Mouse (Mus musculus): ENCODE data around the gene Chst5. TPM values are rescaled to one million over a fixed set of nuclear protein-coding genes. Genes with fewer than 3 reads are reported as not detected.

Chst5 gene
- polyA plus RNA-seq, 1 experiment from 2014 or later: 0.99 TPM

DNA sequence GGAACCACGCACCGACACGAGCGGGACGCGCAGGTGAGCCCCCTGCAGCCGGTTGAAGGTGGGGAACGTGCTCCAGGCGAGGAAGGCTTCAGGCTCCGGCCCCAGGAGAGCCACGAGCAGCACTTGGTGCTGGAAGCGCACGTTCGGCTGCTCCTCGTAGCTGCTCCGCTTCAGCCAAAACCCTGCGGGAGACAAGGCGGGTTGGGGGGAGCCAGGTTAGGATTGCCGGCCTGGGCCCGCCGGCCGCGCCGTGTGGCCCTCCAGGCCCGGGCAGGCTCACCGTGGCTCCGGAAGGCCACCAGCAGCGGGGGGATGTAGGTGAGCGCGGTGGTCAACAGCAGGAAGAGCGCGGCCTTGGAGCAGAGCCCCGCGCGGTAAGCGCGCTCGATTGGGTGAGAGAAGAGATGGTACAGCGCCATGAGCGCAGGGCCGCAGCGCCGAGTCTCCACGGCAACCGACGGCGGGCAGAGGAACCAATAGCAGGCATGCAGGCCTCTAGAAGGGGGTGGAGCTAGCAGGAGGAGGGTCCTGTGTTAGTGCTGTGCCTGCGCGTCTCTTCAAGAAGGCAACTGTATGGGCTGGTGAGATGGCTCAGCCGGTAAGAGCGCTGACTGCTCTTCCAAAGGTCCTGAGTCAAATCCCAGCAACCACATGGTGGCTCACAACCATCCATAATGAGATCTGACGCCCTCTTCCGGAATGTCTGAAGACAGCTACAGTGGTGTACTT, 23.3 kb upstream of the Chst5 start, which contains the start of gene Tmem231:
Tmem231 (minus strand) TSS at position 534 of the 729 bp plus-strand sequence.
- H3K4me1 ChIP-seq (ENCODE audit: control insufficient read depth, insufficient read depth, low read length): no peaks in the 10 kb centered on the region
- under 1% methylated on average over 53 of the region's 53 CpGs for WGBS (ENCODE audit: insufficient replicate concordance)
- peak within 1 kb of the TSS; percentile 57; the same call in 1 of the 2 replicates for H3K27ac ChIP-seq (ENCODE audit: low read depth, low read length)
- H3K4me2 ChIP-seq: peak within 1 kb of the TSS; percentile 99
- no peaks in the 10 kb centered on the region for H3K27me3 ChIP-seq (ENCODE audit: control insufficient read depth, insufficient read depth, low read length)
- peak within 1 kb of the TSS; percentile 80 for H3K9ac ChIP-seq (ENCODE audit: low read depth, low read length)
- H3K36me3 ChIP-seq (ENCODE audit: control insufficient read depth, insufficient read depth, low read length): no peaks in the 10 kb centered on the region
- H3K9me3 ChIP-seq (replicated peaks; ENCODE audit: control insufficient read depth, low read length): no peaks in the 10 kb centered on the region
- ATAC-seq (replicated peaks; ENCODE audit: insufficient number of reproducible peaks, low FRiP score, low TSS enrichment): peak; percentile 97
- peak within 1 kb of the TSS; percentile 73 for H3K4me3 ChIP-seq (ENCODE audit: low read depth, low read length)

DNA sequence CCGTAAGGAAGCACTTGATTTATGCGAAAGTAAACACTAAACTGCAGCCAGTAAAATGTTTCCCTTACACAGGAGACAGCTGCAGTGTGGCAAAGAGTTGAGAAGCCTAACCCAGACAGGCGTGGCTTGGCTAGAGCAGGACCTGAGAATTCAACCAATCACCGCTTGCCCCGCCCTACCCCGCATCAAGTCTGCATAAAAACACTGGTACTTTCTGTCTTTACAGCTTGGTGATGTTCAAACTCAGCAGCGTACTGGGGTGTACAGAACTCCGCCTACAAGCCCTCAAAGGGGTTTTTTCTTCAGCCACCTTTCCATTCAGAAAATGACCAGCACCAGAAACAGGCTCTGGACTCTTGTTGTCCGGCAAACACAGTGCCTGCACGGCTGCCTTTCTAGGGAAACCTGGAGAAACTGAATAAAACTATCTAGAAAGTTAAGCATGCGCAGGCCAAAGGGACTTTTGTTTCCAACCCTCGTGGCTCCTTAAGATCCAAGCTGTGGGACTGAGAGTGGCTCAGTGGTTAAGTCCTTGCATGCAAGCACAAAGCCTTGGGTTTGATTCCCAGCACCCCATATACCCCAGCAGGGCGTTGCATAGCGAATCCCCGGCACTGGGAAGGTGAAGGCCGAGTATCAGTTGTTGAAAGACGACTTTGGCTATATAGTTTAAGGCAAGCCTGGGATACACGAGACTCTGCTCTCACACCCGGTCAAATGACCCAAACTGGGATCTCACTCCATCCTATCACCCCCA, 22.5 kb upstream of the Chst5 start:
- ATAC-seq (replicated peaks; ENCODE audit: insufficient number of reproducible peaks, low FRiP score, low TSS enrichment): peak; percentile 46; the same call in 1 of the 2 replicates
- WGBS (ENCODE audit: insufficient replicate concordance): 28% methylated on average over 19 of the region's 19 CpGs
- Histone ChIP-seq H3K27me3 (ENCODE audit: control insufficient read depth, insufficient read depth, low read length) (no peaks in the 10 kb centered on the region), H3K9ac (ENCODE audit: low read depth, low read length) (peak overlapping the region; percentile 80), H3K27ac (ENCODE audit: low read depth, low read length) (peak overlapping the region; percentile 57; the same call in 1 of the 2 replicates), H3K4me3 (ENCODE audit: low read depth, low read length) (peak overlapping the region; percentile 73), H3K36me3 (ENCODE audit: control insufficient read depth, insufficient read depth, low read length) (no peaks in the 10 kb centered on the region), H3K4me1 (ENCODE audit: control insufficient read depth, insufficient read depth, low read length) (no peaks in the 10 kb centered on the region), H3K9me3 (replicated peaks; ENCODE audit: control insufficient read depth, low read length) (no peaks in the 10 kb centered on the region), H3K4me2 (peak overlapping the region; percentile 99)

DNA sequence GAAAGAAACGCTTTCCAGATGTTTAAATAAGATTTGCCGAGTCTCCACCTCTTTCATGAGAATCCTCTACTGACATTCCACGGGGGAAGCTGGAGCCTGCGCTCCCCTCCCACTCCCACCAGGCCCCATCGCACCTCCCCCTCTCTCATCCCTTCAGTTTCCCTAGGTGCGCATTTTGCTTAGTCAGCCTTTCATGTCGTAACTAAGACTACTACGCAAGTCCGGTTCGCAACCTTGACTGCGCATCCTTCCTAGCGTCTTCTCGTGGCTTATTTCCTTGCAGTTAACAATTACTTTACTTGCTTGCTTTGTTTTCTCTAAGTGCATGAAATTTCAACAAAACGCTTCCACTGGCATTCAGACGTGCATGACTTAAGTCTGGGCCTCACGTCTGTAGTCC, 21.5 kb upstream of the Chst5 start:
- Histone ChIP-seq H3K27ac (ENCODE audit: low read depth, low read length) (no peak overlapping the region), H3K4me1 (ENCODE audit: control insufficient read depth, insufficient read depth, low read length) (no peaks in the 10 kb centered on the region), H3K9ac (ENCODE audit: low read depth, low read length) (no peak overlapping the region), H3K27me3 (ENCODE audit: control insufficient read depth, insufficient read depth, low read length) (no peaks in the 10 kb centered on the region), H3K4me2 (no peak overlapping the region), H3K9me3 (replicated peaks; ENCODE audit: control insufficient read depth, low read length) (no peaks in the 10 kb centered on the region), H3K36me3 (ENCODE audit: control insufficient read depth, insufficient read depth, low read length) (no peaks in the 10 kb centered on the region), H3K4me3 (ENCODE audit: low read depth, low read length) (no peak overlapping the region)
- no peak for ATAC-seq (replicated peaks; ENCODE audit: insufficient number of reproducible peaks, low FRiP score, low TSS enrichment)
- WGBS (ENCODE audit: insufficient replicate concordance): 81% methylated on average over 16 of the region's 16 CpGs

DNA sequence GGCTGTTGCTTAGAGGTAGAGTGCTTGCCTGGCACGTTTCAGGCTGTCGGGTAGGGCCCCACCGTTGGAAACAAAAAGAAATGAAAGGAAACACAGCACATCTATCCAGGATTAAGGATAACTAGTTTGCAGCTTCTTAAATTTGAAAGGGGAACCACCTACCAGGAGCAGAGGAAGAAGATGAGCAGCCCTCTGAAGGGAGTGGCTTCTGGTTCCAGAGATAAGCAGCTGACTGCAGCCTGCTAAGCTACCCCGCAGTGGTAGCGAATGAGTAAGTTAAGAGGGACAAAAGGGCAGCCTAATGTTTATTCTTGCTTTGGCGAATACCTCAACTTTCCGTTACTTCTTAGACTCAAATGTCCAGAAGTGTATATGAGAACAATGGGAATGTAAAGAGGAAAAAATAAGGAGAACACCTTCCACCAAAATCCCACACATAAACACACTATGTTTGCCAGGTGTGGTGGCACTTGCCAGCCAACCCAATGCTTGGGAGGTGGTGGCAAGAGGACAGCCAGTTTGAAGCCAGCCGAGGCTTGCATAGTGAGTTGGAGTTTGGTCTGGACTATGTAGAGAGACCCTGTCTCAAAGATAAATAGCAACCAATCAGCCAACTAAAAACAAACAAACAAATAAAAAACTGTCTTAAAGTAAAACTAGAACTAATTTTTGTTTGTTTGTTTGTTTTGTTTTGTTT, 19.5 kb upstream of the Chst5 start:
- Histone ChIP-seq H3K4me2 (no peak overlapping the region), H3K4me3 (ENCODE audit: low read depth, low read length) (no peak overlapping the region), H3K27ac (ENCODE audit: low read depth, low read length) (peak overlapping the region; percentile 58), H3K9ac (ENCODE audit: low read depth, low read length) (0 out of 2 replicates have a peak overlapping the region, but pooled peaks have one; percentile 22), H3K36me3 (ENCODE audit: control insufficient read depth, insufficient read depth, low read length) (no peaks in the 10 kb centered on the region), H3K9me3 (replicated peaks; ENCODE audit: control insufficient read depth, low read length) (no peaks in the 10 kb centered on the region), H3K27me3 (ENCODE audit: control insufficient read depth, insufficient read depth, low read length) (no peaks in the 10 kb centered on the region), H3K4me1 (ENCODE audit: control insufficient read depth, insufficient read depth, low read length) (peaks cover 3% of the 10 kb centered on the region)
- ATAC-seq (replicated peaks; ENCODE audit: insufficient number of reproducible peaks, low FRiP score, low TSS enrichment): peak; percentile 69; the same call in 1 of the 2 replicates
- WGBS (ENCODE audit: insufficient replicate concordance): 42% methylated on average over 8 of the region's 8 CpGs

DNA sequence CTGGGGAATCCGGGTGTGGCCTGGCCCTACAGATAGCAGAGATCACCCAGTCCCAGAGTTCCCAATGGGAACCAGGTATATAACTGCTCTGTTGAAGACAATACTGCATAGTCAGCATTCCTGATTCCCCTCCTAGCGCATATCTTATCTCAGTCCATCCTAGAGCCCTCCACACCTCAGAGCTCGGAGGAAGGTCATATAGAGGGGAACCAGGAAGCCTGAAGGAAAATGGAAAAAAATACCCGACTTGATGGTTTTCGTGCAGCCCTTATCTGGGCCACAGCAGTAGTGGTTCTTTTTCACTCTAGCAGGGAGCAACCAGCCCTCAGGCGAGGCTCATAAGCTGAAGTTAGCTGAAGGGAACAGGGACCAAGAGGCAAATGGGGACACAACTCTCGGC, 14.7 kb upstream of the Chst5 start:
- Histone ChIP-seq H3K4me2 (no peak overlapping the region), H3K36me3 (ENCODE audit: control insufficient read depth, insufficient read depth, low read length) (no peaks in the 10 kb centered on the region), H3K4me3 (ENCODE audit: low read depth, low read length) (no peak overlapping the region), H3K27me3 (ENCODE audit: control insufficient read depth, insufficient read depth, low read length) (no peaks in the 10 kb centered on the region), H3K4me1 (ENCODE audit: control insufficient read depth, insufficient read depth, low read length) (peaks cover 4% of the 10 kb centered on the region), H3K9ac (ENCODE audit: low read depth, low read length) (no peak overlapping the region), H3K27ac (ENCODE audit: low read depth, low read length) (no peak overlapping the region), H3K9me3 (replicated peaks; ENCODE audit: control insufficient read depth, low read length) (no peaks in the 10 kb centered on the region)
- ATAC-seq (replicated peaks; ENCODE audit: insufficient number of reproducible peaks, low FRiP score, low TSS enrichment): no peak
- 22% methylated on average over 7 of the region's 7 CpGs for WGBS (ENCODE audit: insufficient replicate concordance)

DNA sequence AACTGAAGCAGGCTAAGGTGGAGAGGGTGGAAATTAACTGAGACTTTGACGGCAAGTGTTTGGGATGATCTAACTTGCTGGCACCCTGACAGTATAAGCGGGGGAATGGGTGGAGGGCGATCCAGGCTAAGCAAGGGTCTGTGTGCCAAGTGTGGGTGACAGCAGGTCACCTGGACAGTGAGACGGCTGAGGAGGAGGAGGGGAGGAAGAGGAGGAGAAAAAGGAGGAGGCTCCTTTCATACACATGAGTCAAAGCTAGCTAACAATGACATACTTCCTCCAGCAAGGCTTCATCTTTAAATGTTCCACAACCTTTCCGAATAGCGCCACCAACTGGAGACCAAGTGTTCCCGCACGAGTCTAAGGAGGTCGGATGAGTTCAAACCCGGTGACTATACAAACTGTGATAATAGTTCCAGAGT, 13.1 kb upstream of the Chst5 start:
- no peak overlapping the region for H3K4me3 ChIP-seq (ENCODE audit: low read depth, low read length)
- no peaks in the 10 kb centered on the region for H3K36me3 ChIP-seq (ENCODE audit: control insufficient read depth, insufficient read depth, low read length)
- no peaks in the 10 kb centered on the region for H3K9me3 ChIP-seq (replicated peaks; ENCODE audit: control insufficient read depth, low read length)
- no peak overlapping the region for H3K9ac ChIP-seq (ENCODE audit: low read depth, low read length)
- no peaks in the 10 kb centered on the region for H3K27me3 ChIP-seq (ENCODE audit: control insufficient read depth, insufficient read depth, low read length)
- 28% methylated on average over 10 of the region's 10 CpGs for WGBS (ENCODE audit: insufficient replicate concordance)
- H3K4me1 ChIP-seq (ENCODE audit: control insufficient read depth, insufficient read depth, low read length): peaks cover 4% of the 10 kb centered on the region
- no peak for ATAC-seq (replicated peaks; ENCODE audit: insufficient number of reproducible peaks, low FRiP score, low TSS enrichment)
- no peak overlapping the region for H3K4me2 ChIP-seq
- H3K27ac ChIP-seq (ENCODE audit: low read depth, low read length): no peak overlapping the region

DNA sequence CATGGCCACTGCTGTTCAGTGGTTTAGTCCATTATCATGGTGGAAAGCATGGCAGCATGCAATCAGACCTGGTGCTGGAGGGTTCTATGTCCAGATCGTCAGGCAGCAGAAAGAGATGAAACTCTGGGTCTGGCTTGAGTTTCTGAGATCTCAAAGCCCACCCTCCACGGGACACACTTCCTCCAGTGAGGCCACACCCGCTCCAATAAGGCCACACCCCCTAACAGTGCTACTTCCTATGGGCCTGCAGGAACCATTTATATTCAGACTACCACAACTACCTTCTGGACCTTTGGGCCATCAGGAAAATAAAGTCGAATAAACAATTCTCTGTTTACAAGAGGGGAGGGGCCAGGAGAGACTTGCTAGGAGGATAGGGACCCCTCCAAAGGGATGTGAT, 10.7 kb upstream of the Chst5 start:
- Histone ChIP-seq H3K9me3 (replicated peaks; ENCODE audit: control insufficient read depth, low read length) (no peaks in the 10 kb centered on the region), H3K4me3 (ENCODE audit: low read depth, low read length) (no peak overlapping the region), H3K4me1 (ENCODE audit: control insufficient read depth, insufficient read depth, low read length) (peaks cover 4% of the 10 kb centered on the region), H3K9ac (ENCODE audit: low read depth, low read length) (no peak overlapping the region), H3K27ac (ENCODE audit: low read depth, low read length) (no peak overlapping the region), H3K36me3 (ENCODE audit: control insufficient read depth, insufficient read depth, low read length) (no peaks in the 10 kb centered on the region), H3K27me3 (ENCODE audit: control insufficient read depth, insufficient read depth, low read length) (no peaks in the 10 kb centered on the region), H3K4me2 (no peak overlapping the region)
- no peak for ATAC-seq (replicated peaks; ENCODE audit: insufficient number of reproducible peaks, low FRiP score, low TSS enrichment)
- WGBS (ENCODE audit: insufficient replicate concordance): 74% methylated on average over 4 of the region's 4 CpGs

DNA sequence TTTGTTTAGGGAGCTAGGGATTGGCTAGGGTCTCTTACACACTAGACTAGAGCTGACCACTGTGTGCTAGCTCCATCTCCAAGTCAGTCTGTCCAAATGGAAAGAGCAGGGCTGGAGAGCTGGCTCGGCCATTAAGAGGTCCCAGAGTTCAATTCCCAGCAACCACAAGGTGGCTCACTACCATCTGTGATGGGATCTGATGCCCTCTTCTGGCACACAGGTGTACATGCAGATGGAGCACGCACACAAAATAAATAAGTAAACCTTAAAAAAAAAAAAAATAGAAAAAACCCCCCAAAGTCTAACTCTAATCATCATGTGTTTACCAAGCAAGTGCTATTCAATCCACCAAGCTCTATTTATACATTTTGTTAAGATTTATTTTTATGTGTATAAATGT, 9.4 kb upstream of the Chst5 start:
- no peaks in the 10 kb centered on the region for H3K9me3 ChIP-seq (replicated peaks; ENCODE audit: control insufficient read depth, low read length)

More for the DNA sequence above, 9.4 kb upstream of the Chst5 start:
- peaks cover under 1% of the 10 kb centered on the region for H3K4me1 ChIP-seq (ENCODE audit: control insufficient read depth, insufficient read depth, low read length)
- H3K4me3 ChIP-seq (ENCODE audit: low read depth, low read length): no peak overlapping the region
- no peak overlapping the region for H3K4me2 ChIP-seq
- H3K27ac ChIP-seq (ENCODE audit: low read depth, low read length): no peak overlapping the region
- no peaks in the 10 kb centered on the region for H3K27me3 ChIP-seq (ENCODE audit: control insufficient read depth, insufficient read depth, low read length)
- H3K9ac ChIP-seq (ENCODE audit: low read depth, low read length): no peak overlapping the region
- no peaks in the 10 kb centered on the region for H3K36me3 ChIP-seq (ENCODE audit: control insufficient read depth, insufficient read depth, low read length)
- WGBS (ENCODE audit: insufficient replicate concordance): 74% methylated on average over 2 of the region's 2 CpGs
- no peak for ATAC-seq (replicated peaks; ENCODE audit: insufficient number of reproducible peaks, low FRiP score, low TSS enrichment)
